Mouse (Mus musculus) MEL (cell line): ENCODE results near the gene Cpne1. TPM values are rescaled to one million over a fixed set of nuclear protein-coding genes. Genes with fewer than 3 reads are reported as not detected.

Source experiments
- DNase-seq: peaks from one replicate; pipeline ENCODE4 v3.0.0; 2011; ENCODE audit warnings: low read depth, low spot score
- H3K27ac ChIP-seq: 2 replicates; pipeline ENCODE4 v1.5.1; 2012; ENCODE audit warnings: low read depth, mild to moderate bottlenecking, control low read depth, low read length, moderate library complexity; ENCODE audit not compliant: control insufficient read depth
- H3K27me3 ChIP-seq, 2 experiments: fragments of 150-350 bp in 1 of 2; sonication (generic) in 1 of 2; 2 replicates each; pipeline ENCODE4 v1.6.1; 2012; ENCODE audit warnings: low read length in 2 of 2, mild to moderate bottlenecking in 2 of 2, improper control_type of control experiment in 1 of 2, moderate library complexity in 1 of 2; ENCODE audit not compliant: insufficient read depth in 2 of 2, control insufficient read depth in 1 of 2
- H3K36me3 ChIP-seq, 2 experiments: 2 replicates each; pipeline ENCODE4 v1.6.1; 2012 to 2014; ENCODE audit warnings: low read length in 2 of 2, improper control_type of control experiment in 1 of 2, inconsistent platforms in 1 of 2, mild to moderate bottlenecking in 1 of 2; ENCODE audit not compliant: insufficient read depth in 2 of 2, control insufficient read depth in 1 of 2
- H3K4me1 ChIP-seq, 2 experiments: fragments of 150-350 bp in 1 of 2; sonication (generic) in 1 of 2; 2 replicates each; pipeline ENCODE4 v1.6.1; 2012; ENCODE audit warnings: low read length in 2 of 2, improper control_type of control experiment in 1 of 2, mild to moderate bottlenecking in 1 of 2; ENCODE audit not compliant: insufficient read depth in 2 of 2, control insufficient read depth in 1 of 2
- H3K4me3 ChIP-seq, 2 experiments: fragments of 150-350 bp in 1 of 2; sonication (generic) in 1 of 2; 2 replicates each; pipeline ENCODE4 v1.5.1; 2012; ENCODE audit warnings: low read depth in 2 of 2, low read length in 2 of 2, mild to moderate bottlenecking in 2 of 2, moderate library complexity in 2 of 2, control low read depth in 1 of 2, improper control_type of control experiment in 1 of 2; ENCODE audit not compliant: control insufficient read depth in 1 of 2, insufficient read depth in 1 of 2
- H3K79me2 ChIP-seq: 2 replicates; pipeline ENCODE4 v1.6.1; 2012; ENCODE audit warnings: mild to moderate bottlenecking, low read length, moderate library complexity; ENCODE audit not compliant: control insufficient read depth, poor library complexity, insufficient read depth
- H3K9ac ChIP-seq: 2 replicates; pipeline ENCODE4 v1.6.1; 2012; ENCODE audit warnings: low read depth, mild to moderate bottlenecking, control low read depth, low read length, moderate library complexity; ENCODE audit not compliant: control insufficient read depth, poor library complexity, severe bottlenecking
- H3K9me3 ChIP-seq: fragments of 150-350 bp; sonication (generic); replicated peaks from 2 replicates; pipeline ENCODE4 v1.6.1; 2012; ENCODE audit warnings: mild to moderate bottlenecking, low read length, improper control_type of control experiment, moderate library complexity; ENCODE audit not compliant: insufficient read depth
- BHLHE40 ChIP-seq: IDR thresholded peaks from 2 replicates; pipeline ENCODE4 v1.6.1; 2012; ENCODE audit warnings: low read depth, mild to moderate bottlenecking, inconsistent platforms, low read length, improper control_type of control experiment, borderline replicate concordance
- CHD1 ChIP-seq: IDR thresholded peaks from 2 replicates; pipeline ENCODE4 v1.6.1; 2012; ENCODE audit warnings: low read depth, mild to moderate bottlenecking, inconsistent platforms, low read length, improper control_type of control experiment
- CHD2 ChIP-seq: IDR thresholded peaks from 2 replicates; pipeline ENCODE4 v1.6.1; 2011; ENCODE audit warnings: low read length, improper control_type of control experiment
- CTCF ChIP-seq, 3 experiments: IDR thresholded peaks in 2 of 3; conservative IDR thresholded peaks in 1 of 3; 2 replicates each; pipeline ENCODE4 v1.5.1; 2011 to 2012; ENCODE audit warnings: low read length in 3 of 3, low read depth in 2 of 3, mild to moderate bottlenecking in 2 of 3, improper control_type of control experiment in 1 of 3, inconsistent platforms in 1 of 3, mixed read lengths in 1 of 3, moderate library complexity in 1 of 3; ENCODE audit not compliant: control insufficient read depth in 1 of 3, insufficient read depth in 1 of 3, poor library complexity in 1 of 3, severe bottlenecking in 1 of 3
- E2F4 ChIP-seq: IDR thresholded peaks from 2 replicates; pipeline ENCODE4 v1.6.1; 2011; ENCODE audit warnings: low read depth, low read length, improper control_type of control experiment, borderline replicate concordance
- ELF1 ChIP-seq: IDR thresholded peaks from 2 replicates; pipeline ENCODE4 v1.6.1; 2014; ENCODE audit warnings: low read depth, mild to moderate bottlenecking, inconsistent platforms, low read length, improper control_type of control experiment, moderate library complexity
- EP300 ChIP-seq, 2 experiments: IDR thresholded peaks; 2 replicates each; pipeline ENCODE4 v1.6.1; 2011; ENCODE audit warnings: improper control_type of control experiment in 2 of 2, low read length in 2 of 2, low read depth in 1 of 2, mild to moderate bottlenecking in 1 of 2
- ETS1 ChIP-seq: IDR thresholded peaks from 2 replicates; pipeline ENCODE4 v1.6.1; 2012; ENCODE audit warnings: low read depth, mild to moderate bottlenecking, inconsistent platforms, low read length, improper control_type of control experiment, moderate library complexity
- JUND ChIP-seq: IDR thresholded peaks from 2 replicates; pipeline ENCODE4 v1.6.1; 2011; ENCODE audit warnings: low read depth, mild to moderate bottlenecking, improper control_type of control experiment, low read length
- MXI1 ChIP-seq: IDR thresholded peaks from 2 replicates; pipeline ENCODE4 v1.6.1; 2011; ENCODE audit warnings: mild to moderate bottlenecking, low read depth, low read length, improper control_type of control experiment
- MYB ChIP-seq: IDR thresholded peaks from 2 replicates; pipeline ENCODE4 v1.6.1; 2011; ENCODE audit warnings: mild to moderate bottlenecking, low read depth, low read length, improper control_type of control experiment
- POLR2A ChIP-seq, 2 experiments: IDR thresholded peaks; 2 replicates each; pipeline ENCODE4 v1.6.1; 2011 to 2012; ENCODE audit warnings: low read length in 2 of 2, mild to moderate bottlenecking in 2 of 2, control low read depth in 1 of 2, improper control_type of control experiment in 1 of 2, low read depth in 1 of 2, moderate library complexity in 1 of 2; ENCODE audit not compliant: control insufficient read depth in 1 of 2, insufficient read depth in 1 of 2, poor library complexity in 1 of 2
- POLR2AphosphoS2 ChIP-seq: IDR thresholded peaks from 2 replicates; pipeline ENCODE4 v1.6.1; 2011; ENCODE audit warnings: low read length, improper control_type of control experiment
- POLR2AphosphoS5 ChIP-seq: IDR thresholded peaks from 2 replicates; pipeline ENCODE4 v1.6.1; 2012; ENCODE audit warnings: low read depth, borderline replicate concordance, mild to moderate bottlenecking, inconsistent platforms, low read length, moderate library complexity, mixed read lengths
- RCOR1 ChIP-seq: IDR thresholded peaks from 2 replicates; pipeline ENCODE4 v1.6.1; 2012; ENCODE audit warnings: low read depth, mild to moderate bottlenecking, inconsistent platforms, low read length, improper control_type of control experiment
- SMC3 ChIP-seq: IDR thresholded peaks from 2 replicates; pipeline ENCODE4 v1.6.1; 2011; ENCODE audit warnings: low read depth, low read length, improper control_type of control experiment
- TAL1 ChIP-seq: IDR thresholded peaks from 2 replicates; pipeline ENCODE4 v1.6.1; 2012; ENCODE audit warnings: mild to moderate bottlenecking, inconsistent platforms, low read length, moderate library complexity, mixed read lengths
- TCF12 ChIP-seq: IDR thresholded peaks from 2 replicates; pipeline ENCODE4 v1.6.1; 2014; ENCODE audit warnings: low read depth, mild to moderate bottlenecking, inconsistent platforms, low read length, improper control_type of control experiment, moderate library complexity
- UBTF ChIP-seq: IDR thresholded peaks from 2 replicates; pipeline ENCODE4 v1.6.1; 2012; ENCODE audit warnings: low read depth, mild to moderate bottlenecking, inconsistent platforms, low read length, improper control_type of control experiment, moderate library complexity, borderline replicate concordance; ENCODE audit not compliant: insufficient read depth
- USF1 ChIP-seq: IDR thresholded peaks from 2 replicates; pipeline ENCODE4 v1.6.1; 2014; ENCODE audit warnings: low read depth, mild to moderate bottlenecking, inconsistent platforms, low read length, improper control_type of control experiment, moderate library complexity
- USF2 ChIP-seq, 2 experiments: IDR thresholded peaks; 2 replicates each; pipeline ENCODE4 v1.6.1; 2011 to 2012; ENCODE audit warnings: improper control_type of control experiment in 2 of 2, low read length in 2 of 2, borderline replicate concordance in 1 of 2, inconsistent platforms in 1 of 2, low read depth in 1 of 2, mild to moderate bottlenecking in 1 of 2; ENCODE audit not compliant: insufficient read depth in 1 of 2
- ZC3H11A ChIP-seq: IDR thresholded peaks from 2 replicates; pipeline ENCODE4 v1.6.1; 2012; ENCODE audit warnings: low read depth, mild to moderate bottlenecking, inconsistent platforms, low read length, improper control_type of control experiment
- ZKSCAN1 ChIP-seq: IDR thresholded peaks from 2 replicates; pipeline ENCODE4 v1.6.1; 2012; ENCODE audit warnings: low read depth, mild to moderate bottlenecking, inconsistent platforms, low read length, improper control_type of control experiment, moderate library complexity
- ZNF384 ChIP-seq: IDR thresholded peaks from 2 replicates; pipeline ENCODE4 v1.6.1; 2012; ENCODE audit warnings: low read depth, mild to moderate bottlenecking, inconsistent platforms, low read length, improper control_type of control experiment
- polyA plus RNA-seq, 2 experiments: library from polyadenylated mRNA; stranded (reverse) in 1 of 2; unstranded in 1 of 2; fragments of >175 nt in 1 of 2; fragments of >200 nt in 1 of 2; gene quantifications; 2 replicates each; pipeline versions ENCODE4 v1.2.1 to v1.2.4; 2012; ENCODE audit warnings: low replicate concordance in 2 of 2, low read depth in 1 of 2; ENCODE audit not compliant: insufficient read length in 2 of 2, insufficient read depth in 1 of 2, missing spikeins in 1 of 2
- total RNA-seq: library from RNA; depleted of rRNA; stranded (reverse); fragments of 300-350 nt; gene quantifications from 2 replicates; pipeline ENCODE4 v1.2.3, GENCODE M21; 2012

Gene Cpne1
- total and polyA plus RNA-seq, 3 experiments, result 22.5 to 52.8 TPM; not detected in 1

DNA sequence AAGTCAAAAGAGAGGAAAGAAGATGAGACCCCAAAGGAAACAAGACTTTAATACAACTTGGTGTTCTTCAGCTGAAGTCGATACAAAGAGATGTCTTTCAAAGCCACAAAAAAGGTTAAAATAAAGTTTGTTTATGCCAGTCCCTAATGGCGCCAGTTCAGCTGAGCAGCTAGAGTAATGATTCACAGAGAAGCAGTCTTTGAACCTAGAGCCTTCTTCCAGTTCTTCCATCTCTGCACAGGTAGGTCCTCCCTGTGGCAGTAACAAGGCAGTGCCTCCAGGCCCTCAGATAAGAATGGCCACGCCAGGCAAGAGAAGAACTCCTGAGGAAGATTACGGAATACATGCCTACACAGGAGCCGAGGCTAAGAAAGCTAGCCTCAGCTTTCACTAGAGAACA lies 12.0 kb upstream of the Cpne1 start:
- H3K4me1 ChIP-seq, result no peaks in the 10 kb centered on the region
- no peak for DNase-seq
- no peaks in the 10 kb centered on the region for H3K79me2 ChIP-seq
- H3K9ac ChIP-seq, result no peak overlapping the region
- no peaks in the 10 kb centered on the region for H3K27me3 ChIP-seq
- TF ChIP-seq TAL1, result no peak
- TF ChIP-seq USF2 (IDR thresholded peaks at IDR 0.05; ENCODE audit: borderline replicate concordance in 1 of 2, insufficient read depth in 1 of 2, low read depth in 1 of 2, low read length in 2 of 2), result no peak
- no peak for TF ChIP-seq TCF12
- no peak for TF ChIP-seq CTCF (IDR thresholded peaks at IDR 0.05 in 2 of 3, conservative IDR thresholded peaks at IDR 0.05 in 1 of 3; ENCODE audit: control insufficient read depth in 1 of 3, insufficient read depth in 1 of 3, low read depth in 2 of 3, low read length in 3 of 3, poor library complexity in 1 of 3, severe bottlenecking in 1 of 3)
- no peak for TF ChIP-seq POLR2AphosphoS5
- no peak for TF ChIP-seq BHLHE40
- no peak for TF ChIP-seq SMC3
- no peak for TF ChIP-seq CHD1
- TF ChIP-seq RCOR1, result no peak
- no peak for TF ChIP-seq ETS1
- no peak for TF ChIP-seq POLR2AphosphoS2
- no peak for TF ChIP-seq ELF1
- TF ChIP-seq JUND, result no peak
- TF ChIP-seq POLR2A (IDR thresholded peaks at IDR 0.05; ENCODE audit: control insufficient read depth in 1 of 2, insufficient read depth in 1 of 2, low read depth in 1 of 2, low read length in 2 of 2, poor library complexity in 1 of 2), result no peak
- no peak for TF ChIP-seq ZC3H11A
- no peak overlapping the region for H3K27ac ChIP-seq
- H3K9me3 ChIP-seq, result no peaks in the 10 kb centered on the region
- H3K36me3 ChIP-seq, result peaks cover 0 to 2% of the 10 kb centered on the region in 2 experiments; a peak in 2 of 4 replicates
- no peak overlapping the region for H3K4me3 ChIP-seq

DNA sequence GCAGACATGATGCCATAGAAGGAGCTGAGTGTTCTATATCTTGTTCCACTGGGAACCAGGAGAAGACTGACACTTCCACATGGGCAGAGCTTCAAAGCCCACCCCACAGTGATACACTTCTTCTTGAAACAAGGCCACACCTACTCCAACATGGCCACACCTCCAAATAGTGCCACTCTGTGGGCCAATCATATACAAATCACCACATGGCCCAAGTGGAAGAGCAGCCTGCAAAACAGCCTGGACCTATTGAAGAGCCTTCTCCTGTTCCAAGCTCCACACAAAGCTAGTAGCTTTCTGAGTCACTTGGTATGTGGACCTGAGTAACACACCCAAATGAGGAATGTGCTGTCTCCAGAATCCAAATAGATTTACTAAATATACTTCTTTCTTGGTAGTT lies 7.8 kb upstream of the Cpne1 start:
- no peak for TF ChIP-seq USF1
- no peak for TF ChIP-seq CHD1
- no peak for TF ChIP-seq EP300 (IDR thresholded peaks at IDR 0.05; ENCODE audit: low read depth in 1 of 2, low read length in 2 of 2)
- TF ChIP-seq TAL1, result no peak
- no peak for TF ChIP-seq UBTF
- TF ChIP-seq POLR2A (IDR thresholded peaks at IDR 0.05; ENCODE audit: control insufficient read depth in 1 of 2, insufficient read depth in 1 of 2, low read depth in 1 of 2, low read length in 2 of 2, poor library complexity in 1 of 2), result no peak
- TF ChIP-seq MYB, result no peak
- no peak for TF ChIP-seq RCOR1
- no peak for TF ChIP-seq E2F4
- no peak for TF ChIP-seq CHD2
- TF ChIP-seq BHLHE40, result no peak
- no peak for TF ChIP-seq ELF1
- no peak for TF ChIP-seq SMC3
- TF ChIP-seq ZNF384, result no peak
- no peak for TF ChIP-seq ZKSCAN1
- no peak for TF ChIP-seq MXI1
- no peaks in the 10 kb centered on the region for H3K27me3 ChIP-seq
- no peak overlapping the region for H3K4me3 ChIP-seq
- no peaks in the 10 kb centered on the region for H3K4me1 ChIP-seq
- DNase-seq, result no peak
- H3K27ac ChIP-seq, result no peak overlapping the region
- no peaks in the 10 kb centered on the region for H3K36me3 ChIP-seq
- H3K79me2 ChIP-seq, result no peaks in the 10 kb centered on the region
- no peak overlapping the region for H3K9ac ChIP-seq
- H3K9me3 ChIP-seq, result no peaks in the 10 kb centered on the region
